Mouse (Mus musculus) layer of hippocampus, postnatal 14 days (tissue): Measurements from ENCODE around the gene Olfr709-ps1. TPM values are rescaled to one million over a fixed set of nuclear protein-coding genes. Genes with fewer than 3 reads are reported as not detected.
"Not testable (repeated sequence)": the region's sequence is repeated elsewhere in the genome, so short reads cannot be mapped to it uniquely, and the experiment has no call there.

Experiments used
- DNase-seq, 2 experiments: peaks; one replicate each; pipeline ENCODE4 v3.0.0; 2021 to 2022; ENCODE audit warnings: low spot score in 2 of 2, mixed read lengths in 1 of 2
- long read RNA-seq, 2 experiments: library from polyadenylated mRNA; stranded (forward); transcript quantifications; one replicate each; pipeline ENCODE4 v2.0.0; 2021
- total RNA-seq, 2 experiments: library from RNA; stranded (reverse); gene quantifications; 2 replicates each; pipeline ENCODE4 v1.2.3; 2021

The Olfr709-ps1 gene
- total RNA-seq: not detected
- long read RNA-seq, experiment 1: 0 reads
- long read RNA-seq, experiment 2: 0 reads

DNA sequence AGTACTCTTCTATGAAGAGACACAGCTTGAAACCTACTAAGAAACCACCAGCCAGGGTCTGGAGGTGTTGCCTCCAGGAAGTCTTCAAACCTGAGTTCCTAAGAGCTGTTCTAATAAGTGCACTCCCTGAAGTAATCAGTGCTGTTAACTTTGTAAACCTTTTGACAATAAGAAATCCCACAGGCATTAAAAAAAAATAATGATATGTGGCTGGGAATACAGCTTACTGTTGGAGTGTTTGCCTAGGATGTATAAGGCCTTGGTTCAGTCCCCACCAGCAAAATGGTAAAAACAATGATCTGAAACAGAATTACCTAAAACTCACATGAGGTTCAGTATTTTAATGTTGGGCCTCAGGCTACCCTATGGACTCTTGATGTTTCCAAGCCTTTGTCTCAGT lies at the start of gene Olfr709-ps1:
Gene Olfr709-ps1, minus strand, starts transcription at position 101 of the 400 bp plus-strand sequence.
- no peak for DNase-seq

DNA sequence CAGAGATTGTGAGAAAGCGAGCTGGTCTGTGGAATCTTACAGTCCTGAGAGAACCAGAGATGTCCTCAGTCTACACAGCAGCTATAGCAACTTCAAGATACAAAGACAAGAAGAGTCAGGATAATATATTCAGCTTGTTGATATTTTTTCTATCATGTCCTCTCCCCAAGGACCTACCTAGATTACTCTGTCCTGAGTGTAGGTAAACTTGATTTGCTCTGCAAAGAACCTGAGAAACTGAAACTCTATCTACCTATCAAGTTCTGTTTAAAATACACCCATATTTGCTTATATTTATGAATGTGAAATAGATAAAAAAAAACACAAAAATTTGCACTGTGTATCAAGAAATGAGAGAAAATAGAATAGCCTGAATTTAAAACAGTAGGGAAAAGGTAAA lies 43.3 kb upstream of the Olfr709-ps1 start, which contains the start of gene Olfr711:
Gene Olfr711, minus strand, starts transcription at position 101 of the 400 bp plus-strand sequence.
- DNase-seq: no peak

- DNase-seq: not testable (repeated sequence)
Measured at GRCm38 (mm10) chr7:106967503-106967902, 35.5 kb upstream of the Olfr709-ps1 start.

DNA sequence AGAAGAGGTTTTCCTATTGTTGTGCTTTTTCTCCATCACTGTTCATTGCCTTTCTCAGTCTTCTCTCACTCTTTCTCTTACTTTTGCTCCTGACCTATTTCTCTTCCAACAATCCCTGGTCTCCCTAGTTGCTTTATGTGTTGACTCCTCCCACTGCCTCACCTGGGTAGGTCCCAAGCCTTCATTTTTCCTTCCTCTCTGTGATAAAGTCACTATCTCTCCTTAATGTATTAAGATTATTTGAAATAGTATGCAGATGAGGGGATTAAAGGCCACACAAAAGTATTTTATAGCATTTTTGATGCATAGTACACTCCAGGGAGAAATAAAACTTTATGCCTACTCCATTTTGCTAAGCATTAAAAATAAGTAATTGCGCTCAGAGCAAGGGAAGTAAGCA lies 31.8 kb upstream of the Olfr709-ps1 start, which contains the start of gene Olfr6:
Gene Olfr6, minus strand, starts transcription at position 101 of the 400 bp plus-strand sequence.
- no peak for DNase-seq

DNA sequence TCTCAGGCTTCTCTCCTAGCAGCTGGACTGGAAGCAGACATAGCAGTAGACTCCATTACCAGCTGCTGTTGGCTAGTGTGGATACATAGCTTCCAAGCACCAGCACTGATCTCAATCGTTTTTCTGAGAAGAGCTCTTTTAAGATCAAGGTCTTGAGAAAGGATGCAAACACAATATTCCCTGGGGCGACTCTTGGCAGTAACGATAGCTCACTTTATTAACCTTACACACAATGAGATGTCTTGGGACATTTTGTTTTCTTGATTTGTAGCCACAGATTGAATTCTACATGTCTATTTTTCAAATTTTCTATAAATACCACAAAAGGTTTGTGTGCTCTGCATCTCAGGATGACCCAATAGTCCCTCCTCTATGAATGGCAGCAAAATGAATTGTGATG lies 16.2 kb upstream of the Olfr709-ps1 start, which contains the start of gene Olfr710:
Gene Olfr710, minus strand, starts transcription at position 101 of the 400 bp plus-strand sequence.
- no peak for DNase-seq

DNA sequence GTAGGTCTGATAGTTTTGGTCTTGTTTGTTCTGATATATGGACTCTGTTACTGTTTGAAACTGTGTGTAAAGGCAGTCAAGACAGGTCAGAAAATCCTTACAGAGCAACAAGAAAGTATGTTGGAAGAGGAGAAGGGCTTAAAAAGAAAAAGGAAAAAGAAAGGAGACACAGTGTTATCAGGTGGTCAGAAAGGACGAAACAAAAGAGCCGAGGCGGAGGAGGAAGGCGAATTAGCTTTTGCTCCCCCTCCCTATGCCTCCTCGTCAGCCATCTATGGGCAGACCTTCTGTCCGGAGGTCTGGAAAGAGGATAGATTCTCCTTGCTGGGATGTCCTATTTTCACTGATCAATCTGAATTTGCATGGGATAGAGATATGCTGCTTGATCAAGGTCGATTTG lies 11.1 kb downstream of the Olfr709-ps1 start:
- not testable (repeated sequence) for DNase-seq

DNA sequence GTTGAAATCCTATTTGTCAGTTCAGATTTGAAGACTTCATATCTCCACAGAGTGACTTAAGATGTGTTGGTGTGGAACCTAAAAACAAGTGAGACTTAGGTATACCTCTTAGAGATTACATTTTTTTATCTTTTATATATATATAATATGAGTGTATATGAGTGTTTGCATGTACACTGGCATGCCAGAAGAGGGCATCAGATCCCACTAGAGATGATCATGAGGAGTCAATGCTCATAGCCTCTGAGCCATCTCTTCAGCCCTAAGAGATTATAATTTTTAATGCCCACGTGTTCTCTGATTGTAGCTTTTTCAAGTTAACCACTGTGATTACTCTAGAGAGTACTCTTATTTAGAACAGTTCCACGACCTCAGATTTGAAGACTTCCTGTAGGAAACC lies 24.3 kb downstream of the Olfr709-ps1 start, which contains the start of gene Olfr1532-ps1:
Gene Olfr1532-ps1, plus strand, starts transcription at position 326 of the 400 bp plus-strand sequence.
- DNase-seq: no peak

DNA sequence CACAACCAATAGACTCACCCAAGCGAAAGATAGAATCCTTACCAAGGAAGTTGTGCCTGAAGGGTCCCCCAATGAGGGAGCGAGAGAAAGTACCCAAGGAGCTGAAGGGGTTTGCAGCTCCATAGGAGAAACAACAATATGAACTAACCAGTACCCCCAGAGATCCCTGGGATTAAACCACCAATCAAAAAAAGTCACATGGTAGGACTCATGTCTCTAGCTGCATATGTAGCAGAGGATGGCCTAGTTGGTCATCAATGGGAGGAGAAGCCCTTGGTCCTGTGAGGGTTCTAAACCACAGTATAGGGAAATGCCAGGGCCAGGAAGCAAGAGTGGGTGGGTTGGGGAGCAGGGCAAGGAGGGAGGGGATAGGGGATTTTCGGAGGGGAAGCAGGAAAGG lies 30.9 kb downstream of the Olfr709-ps1 start, which contains the start of gene Olfr707:
Gene Olfr707, minus strand, starts transcription at position 101 of the 400 bp plus-strand sequence.
- DNase-seq: not testable (repeated sequence)

DNA sequence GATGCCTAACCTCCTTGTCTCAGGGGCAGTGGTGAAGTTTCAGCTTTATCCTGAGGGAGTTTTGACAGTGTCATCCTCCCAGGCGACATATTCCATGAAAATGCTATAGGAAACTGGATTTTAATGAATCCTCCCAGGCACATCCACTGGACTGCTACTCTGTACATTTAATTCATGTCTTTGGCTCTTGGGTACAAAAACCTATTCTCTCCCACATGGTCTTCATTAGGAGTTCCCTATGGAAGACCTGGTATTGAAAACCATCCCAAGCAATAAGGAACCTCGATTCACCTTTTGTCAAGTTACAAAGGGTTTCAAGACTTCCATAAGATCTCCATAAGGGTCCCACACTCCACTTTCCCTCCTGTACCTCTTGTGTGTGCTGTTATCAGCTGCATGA lies 44.0 kb downstream of the Olfr709-ps1 start, which contains the start of gene Olfr706:
Gene Olfr706, minus strand, starts transcription at position 101 of the 400 bp plus-strand sequence.
- DNase-seq: no peak

- DNase-seq: no peak
Measured at GRCm38 (mm10) chr7:106876791-106877190, 55.2 kb downstream of the Olfr709-ps1 start, which contains the start of gene Olfr705. Olfr705 (minus strand) TSS chr7:106876891.

Other genes starting within 250 kb of the Olfr709-ps1 start
- not detected for gene Olfr694, start 240.4 kb downstream of the Olfr709-ps1 start, total RNA-seq
- gene Olfr695, start 215.8 kb downstream of the Olfr709-ps1 start, total RNA-seq: not detected
- not detected for gene Olfr697, start 189.8 kb downstream of the Olfr709-ps1 start, total RNA-seq
- not detected for gene Olfr698, start 176.8 kb downstream of the Olfr709-ps1 start, total RNA-seq
- not detected for gene Olfr699, start 139.0 kb downstream of the Olfr709-ps1 start, total RNA-seq
- gene Olfr700, start 123.4 kb downstream of the Olfr709-ps1 start, total RNA-seq: not detected
- not detected for gene Olfr701, start 118.1 kb downstream of the Olfr709-ps1 start, total RNA-seq
- not detected for gene Olfr702, start 98.3 kb downstream of the Olfr709-ps1 start, total RNA-seq
- gene Olfr703, start 88.9 kb downstream of the Olfr709-ps1 start, total RNA-seq: not detected
- not detected for gene Olfr704, start 69.0 kb downstream of the Olfr709-ps1 start, total RNA-seq
- not detected for gene Olfr705, start 55.3 kb downstream of the Olfr709-ps1 start, total RNA-seq
- gene Olfr706, start 44.1 kb downstream of the Olfr709-ps1 start, total RNA-seq: not detected
- gene Olfr707, start 31.0 kb downstream of the Olfr709-ps1 start, total RNA-seq: not detected
- not detected for gene Olfr1532-ps1, start 24.2 kb downstream of the Olfr709-ps1 start, total RNA-seq
- not detected for gene Olfr710, start 16.1 kb upstream of the Olfr709-ps1 start, total RNA-seq
- gene Olfr6, start 31.7 kb upstream of the Olfr709-ps1 start, total RNA-seq: under 1 TPM in 1 of 2 experiments, not detected in 1; 0.05 TPM
- not detected for gene Olfr711, start 43.2 kb upstream of the Olfr709-ps1 start, total RNA-seq
- gene Olfr2, start 73.9 kb upstream of the Olfr709-ps1 start, total RNA-seq: not detected
- gene Olfr713, start 99.0 kb upstream of the Olfr709-ps1 start, total RNA-seq: not detected
- not detected for gene Olfr714, start 138.8 kb upstream of the Olfr709-ps1 start, total RNA-seq
- gene Olfr17, start 161.0 kb upstream of the Olfr709-ps1 start, total RNA-seq: not detected
- gene Olfr715b, start 178.2 kb upstream of the Olfr709-ps1 start, total RNA-seq: not detected
- gene Olfr715, start 198.9 kb upstream of the Olfr709-ps1 start, total RNA-seq: not detected
- not detected for gene Olfr716, start 206.1 kb upstream of the Olfr709-ps1 start, total RNA-seq
- not detected for gene Nlrp14, start 234.8 kb upstream of the Olfr709-ps1 start, total RNA-seq